Mouse (Mus musculus) heart, adult 2 months (tissue): Measurements from ENCODE around the gene Fhad1.

Experiments used
- CTCF ChIP-seq: fragments of 200-600 bp; IDR thresholded peaks from 2 replicates; pipeline ENCODE4 v1.8.1; 2022; ENCODE audit warnings: antibody characterized with exemption, mild to moderate bottlenecking, moderate library complexity
- EP300 ChIP-seq: fragments of 200-500 bp; IDR thresholded peaks from 2 replicates; pipeline ENCODE4 v1.6.1; 2011; ENCODE audit warnings: low read depth, low read length, control low read depth; ENCODE audit not compliant: insufficient read depth
- POLR2A ChIP-seq: fragments of 200-500 bp; IDR thresholded peaks from 2 replicates; pipeline ENCODE4 v1.6.1; 2011; ENCODE audit warnings: mild to moderate bottlenecking, low read depth, low read length, control low read depth; ENCODE audit not compliant: insufficient read depth

DNA sequence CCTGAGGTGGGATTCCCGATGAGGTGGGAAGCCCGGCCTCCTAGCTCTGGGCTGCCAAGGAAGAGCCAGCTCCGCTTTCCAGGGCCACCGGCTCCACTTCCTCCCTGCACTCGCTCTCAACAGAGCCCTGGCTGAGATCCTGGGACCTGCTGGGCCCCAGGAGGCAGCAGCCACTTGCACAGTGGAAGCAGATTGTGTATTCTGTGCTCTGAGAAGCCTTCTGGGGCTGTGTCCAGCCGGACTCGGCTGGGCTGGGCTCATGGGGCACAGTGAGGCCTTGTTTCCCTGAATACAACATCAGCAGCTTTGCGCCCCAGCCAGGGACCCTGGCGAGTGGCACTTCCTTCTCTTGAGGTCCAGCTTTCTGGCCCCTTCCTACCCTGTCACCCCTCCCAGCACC lies 143.0 kb downstream of the Fhad1 start:
- TF ChIP-seq POLR2A: no peak
- TF ChIP-seq CTCF: no peak
- no peak for TF ChIP-seq EP300
